Mouse (Mus musculus): ENCODE measurements around the gene Cyp39a1.

Gene Cyp39a1

GRCm38 (mm10) chr17:43667290-43667843 lies at the start of gene Cyp39a1:
Gene Cyp39a1 (plus strand): TSS chr17:43667425.
- TF ChIP-seq GATA4 (IDR thresholded peaks at IDR 0.05; ENCODE audit: insufficient replicate concordance, low read length) = no peak

DNA sequence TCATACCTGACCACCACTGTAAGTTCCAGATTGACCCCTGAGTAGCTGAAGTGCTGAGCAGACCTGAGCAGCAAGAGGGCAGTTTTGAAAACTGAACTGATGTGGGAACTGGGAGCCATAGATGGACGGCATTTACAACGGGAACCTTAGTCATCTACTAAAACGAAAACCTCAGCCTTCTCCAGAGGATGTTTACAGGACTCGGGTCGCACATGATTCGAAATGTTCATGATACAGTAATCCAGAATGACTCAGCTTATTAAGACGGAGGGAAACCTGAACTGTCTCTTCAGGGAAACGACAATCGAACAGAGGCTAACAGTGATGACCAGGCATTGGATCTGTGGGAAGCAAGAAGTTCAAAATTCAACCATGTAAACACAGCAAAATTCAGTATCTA lies 48.1 kb upstream of the Cyp39a1 start:
- no peak for TF ChIP-seq GATA4 (IDR thresholded peaks at IDR 0.05; ENCODE audit: insufficient replicate concordance, low read length)

DNA sequence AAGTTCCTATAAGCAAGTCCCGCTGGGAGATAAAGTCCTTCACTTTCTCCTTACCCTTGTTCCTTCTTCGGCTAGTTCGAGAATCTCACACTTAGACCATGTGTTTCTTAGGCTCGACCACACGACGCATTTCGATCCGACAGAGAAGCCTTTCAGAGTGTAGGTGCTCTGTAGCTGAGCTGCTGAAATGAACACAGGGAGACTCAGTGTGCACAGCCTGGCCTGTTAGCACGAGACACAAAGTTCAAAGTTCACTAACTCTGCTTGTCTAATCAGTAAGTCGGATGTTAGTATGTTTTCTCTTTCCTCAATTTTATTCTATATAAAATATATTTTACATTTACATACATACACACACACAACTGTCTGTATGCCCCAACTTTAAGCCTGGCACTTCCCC lies 45.1 kb upstream of the Cyp39a1 start:
- no peak for TF ChIP-seq GATA4 (IDR thresholded peaks at IDR 0.05; ENCODE audit: insufficient replicate concordance, low read length)

DNA sequence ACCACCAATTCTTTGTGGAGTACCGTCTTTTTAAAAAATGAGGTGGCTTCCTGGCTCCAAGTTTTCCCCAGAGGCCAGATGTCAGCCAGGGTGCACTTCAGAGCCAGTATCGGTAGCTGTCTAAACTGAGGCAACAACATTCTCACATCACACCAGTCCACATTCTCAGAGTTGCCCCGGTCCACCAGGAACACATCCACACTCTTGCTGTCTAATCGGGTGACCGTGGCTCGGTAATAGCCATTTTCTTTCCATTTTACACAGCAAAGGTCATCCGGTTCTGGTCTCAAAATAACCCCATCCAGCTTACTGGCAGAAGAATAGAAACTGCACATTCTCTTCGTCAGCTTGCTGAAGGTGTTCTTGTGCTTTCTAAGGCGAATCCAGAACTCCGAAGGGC lies 39.0 kb upstream of the Cyp39a1 start:
- no peak for TF ChIP-seq GATA4 (IDR thresholded peaks at IDR 0.05; ENCODE audit: insufficient replicate concordance, low read length)

DNA sequence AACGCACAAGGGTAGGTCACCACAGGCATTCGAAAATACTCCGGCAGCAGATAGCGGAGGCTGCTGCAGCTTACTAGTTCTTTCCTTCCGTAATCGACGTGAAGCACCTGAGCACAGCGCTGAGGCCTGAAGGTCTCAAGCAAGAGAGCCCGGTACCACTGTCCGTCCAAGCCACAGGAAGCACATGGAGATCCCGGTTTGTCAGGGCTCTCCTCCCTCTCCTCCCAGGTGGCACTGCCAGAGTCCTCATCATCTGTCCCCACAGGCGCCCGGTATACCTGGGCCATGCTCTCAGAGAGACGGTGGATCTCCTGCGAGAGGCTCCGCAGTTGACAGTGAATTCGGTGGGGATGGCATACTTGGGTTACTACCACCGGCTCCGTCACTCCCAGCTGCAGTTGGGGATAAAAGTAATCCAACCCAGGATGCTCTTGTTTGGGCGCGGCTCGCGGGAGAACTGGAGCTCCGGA lies 38.2 kb upstream of the Cyp39a1 start:
- no peak for TF ChIP-seq GATA4 (IDR thresholded peaks at IDR 0.05; ENCODE audit: insufficient replicate concordance, low read length)

GRCm38 (mm10) chr17:43629496-43630426 lies 37.5 kb upstream of the Cyp39a1 start, which contains the start of gene Tdrd6:
Gene Tdrd6 (minus strand): TSS chr17:43630299.
- no peak for TF ChIP-seq GATA4 (IDR thresholded peaks at IDR 0.05; ENCODE audit: insufficient replicate concordance, low read length)

DNA sequence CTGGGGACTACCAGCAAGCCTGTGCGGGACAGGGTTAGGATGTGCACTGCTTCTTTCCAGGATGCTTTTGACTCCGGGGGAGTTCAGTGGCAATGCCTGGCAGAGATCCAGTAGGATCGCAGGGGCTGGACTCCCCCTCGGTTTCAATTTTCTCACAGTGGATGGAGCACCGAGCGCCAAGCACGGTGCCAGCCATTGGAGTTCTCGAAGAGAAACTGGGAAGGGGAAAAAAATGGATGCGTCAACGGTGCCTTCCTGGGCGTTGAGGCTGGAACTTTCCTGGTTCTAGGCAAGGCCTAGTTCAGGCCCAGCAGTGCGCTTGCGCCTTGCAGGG lies 36.8 kb upstream of the Cyp39a1 start:
- TF ChIP-seq GATA4 (IDR thresholded peaks at IDR 0.05; ENCODE audit: insufficient replicate concordance, low read length) = no peak

GRCm38 (mm10) chr17:43637146-43637545 lies 30.1 kb upstream of the Cyp39a1 start:
- no peak for TF ChIP-seq GATA4 (IDR thresholded peaks at IDR 0.05; ENCODE audit: insufficient replicate concordance, low read length)

DNA sequence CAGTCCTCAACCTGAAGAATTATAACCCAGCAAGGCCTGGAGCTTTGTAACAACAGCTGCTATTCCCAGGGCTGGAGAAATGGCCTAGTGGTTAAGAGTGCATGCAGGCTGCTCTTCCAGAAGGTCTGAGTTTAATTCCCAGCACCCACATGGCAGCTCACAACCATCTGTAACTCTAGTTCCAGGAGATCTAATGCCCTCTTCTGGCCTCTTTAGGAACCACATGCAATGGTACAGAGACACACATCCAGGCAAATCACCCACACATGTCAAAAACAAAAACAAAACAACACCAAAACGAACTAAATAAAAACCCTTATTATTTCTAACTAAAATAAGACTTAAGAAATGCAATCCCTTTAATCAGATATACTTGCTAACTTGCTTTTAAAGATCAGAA lies 26.4 kb upstream of the Cyp39a1 start:
- TF ChIP-seq GATA4 (IDR thresholded peaks at IDR 0.05; ENCODE audit: insufficient replicate concordance, low read length) = no peak

DNA sequence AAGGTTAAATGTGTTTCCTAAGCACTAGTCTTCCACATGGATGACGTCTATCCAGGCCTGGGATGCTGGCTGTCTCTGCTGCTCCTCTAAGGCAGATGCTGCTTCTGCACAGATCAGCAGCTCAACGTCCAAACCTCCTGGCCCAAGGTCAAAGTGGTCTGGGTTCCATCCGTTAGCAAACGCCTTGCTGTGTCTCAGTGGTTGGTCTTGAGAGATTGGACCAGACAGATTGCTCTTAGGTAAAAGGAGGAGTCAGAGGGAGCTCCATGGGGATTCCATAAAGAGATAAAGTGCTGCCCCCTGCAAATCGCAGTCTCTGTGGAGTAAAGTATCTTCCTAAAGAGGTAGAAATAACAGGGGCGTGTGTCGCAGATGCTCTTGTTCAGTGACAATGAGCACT lies 24.0 kb upstream of the Cyp39a1 start:
- TF ChIP-seq GATA4 (IDR thresholded peaks at IDR 0.05; ENCODE audit: insufficient replicate concordance, low read length) = no peak

- peak; percentile 41; the same call in 1 of the 2 replicates for TF ChIP-seq GATA4 (IDR thresholded peaks at IDR 0.05; ENCODE audit: insufficient replicate concordance, low read length)
These were observed 22.9 kb upstream of the Cyp39a1 start for GRCm38 (mm10) chr17:43644375-43644774.

DNA sequence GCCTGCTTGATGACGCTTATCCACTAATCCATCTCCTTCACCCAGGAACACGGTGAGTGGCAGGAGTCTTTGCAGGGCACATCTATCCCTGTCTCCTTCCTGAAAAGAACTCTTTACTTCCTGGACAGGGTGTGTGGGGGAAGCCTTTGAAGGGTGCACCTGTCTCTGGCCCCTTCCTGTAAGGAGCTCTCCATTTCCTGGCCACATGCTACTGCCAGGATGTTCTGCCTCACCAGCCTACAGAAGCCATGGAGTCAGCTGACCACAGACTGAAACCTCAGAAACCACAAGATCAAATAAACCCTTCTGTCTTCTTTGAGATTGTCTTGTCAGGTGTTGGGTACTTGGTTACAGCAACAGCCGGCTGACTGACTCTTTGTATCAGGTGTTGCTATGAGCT lies 22.1 kb upstream of the Cyp39a1 start:
- TF ChIP-seq GATA4 (IDR thresholded peaks at IDR 0.05; ENCODE audit: insufficient replicate concordance, low read length) = no peak

DNA sequence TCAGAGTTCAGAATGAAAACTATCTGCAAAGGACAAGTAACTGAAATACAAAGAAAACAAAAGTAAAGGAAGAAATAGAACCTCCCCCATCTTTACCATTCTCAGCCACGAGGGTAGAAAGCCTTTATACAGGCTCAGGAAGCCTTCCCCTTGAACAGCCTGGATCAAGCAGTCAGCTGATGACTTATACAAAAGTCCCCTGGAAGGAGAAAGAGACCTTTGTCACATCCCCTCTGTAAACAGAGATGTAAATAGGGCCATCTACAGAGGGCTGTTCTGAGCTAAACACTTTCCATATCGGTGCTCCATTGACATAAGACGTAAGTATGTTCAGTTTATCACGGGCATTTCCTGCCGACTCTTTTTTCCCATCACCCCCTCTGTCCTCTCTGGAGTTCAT lies 20.3 kb upstream of the Cyp39a1 start:
- no peak for TF ChIP-seq GATA4 (IDR thresholded peaks at IDR 0.05; ENCODE audit: insufficient replicate concordance, low read length)

DNA sequence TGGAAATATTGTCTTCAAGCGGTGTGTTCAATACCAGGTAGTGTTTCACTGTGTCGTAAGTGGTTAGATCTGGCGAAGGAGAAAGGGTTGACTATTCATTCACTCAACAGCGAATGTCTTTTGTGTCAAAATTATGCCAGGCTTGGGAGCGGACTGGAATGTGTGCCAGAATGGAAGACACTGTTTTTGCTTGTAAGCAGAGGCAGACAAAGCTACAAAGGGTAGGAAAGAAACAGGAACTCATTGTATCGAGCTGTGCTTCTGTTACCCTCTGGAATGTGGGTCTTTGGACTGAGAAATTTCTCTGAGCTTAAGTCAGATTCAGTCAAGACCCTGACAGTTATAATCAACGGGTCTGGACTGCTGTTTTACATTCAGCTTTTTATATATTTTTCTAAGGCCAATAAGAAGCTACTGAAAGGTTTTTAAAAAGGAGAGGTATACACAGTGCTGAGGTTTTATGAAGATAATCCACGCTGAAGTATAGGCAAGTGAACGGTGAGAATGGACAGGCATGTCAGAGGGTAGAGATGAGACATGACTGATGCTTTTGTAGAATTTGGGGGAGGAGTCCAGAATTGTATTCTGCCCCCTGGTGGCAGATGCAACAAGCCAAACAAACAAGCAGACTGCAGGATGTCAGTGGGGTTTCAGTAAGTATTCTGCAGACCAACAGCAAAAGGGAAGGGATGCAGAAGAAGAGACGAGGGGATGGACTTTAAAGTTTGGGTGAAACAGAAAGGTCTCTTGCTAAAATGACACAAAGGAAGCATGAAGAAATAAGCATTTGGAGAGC lies 17.4 kb upstream of the Cyp39a1 start:
- TF ChIP-seq GATA4 (IDR thresholded peaks at IDR 0.05; ENCODE audit: insufficient replicate concordance, low read length) = no peak

DNA sequence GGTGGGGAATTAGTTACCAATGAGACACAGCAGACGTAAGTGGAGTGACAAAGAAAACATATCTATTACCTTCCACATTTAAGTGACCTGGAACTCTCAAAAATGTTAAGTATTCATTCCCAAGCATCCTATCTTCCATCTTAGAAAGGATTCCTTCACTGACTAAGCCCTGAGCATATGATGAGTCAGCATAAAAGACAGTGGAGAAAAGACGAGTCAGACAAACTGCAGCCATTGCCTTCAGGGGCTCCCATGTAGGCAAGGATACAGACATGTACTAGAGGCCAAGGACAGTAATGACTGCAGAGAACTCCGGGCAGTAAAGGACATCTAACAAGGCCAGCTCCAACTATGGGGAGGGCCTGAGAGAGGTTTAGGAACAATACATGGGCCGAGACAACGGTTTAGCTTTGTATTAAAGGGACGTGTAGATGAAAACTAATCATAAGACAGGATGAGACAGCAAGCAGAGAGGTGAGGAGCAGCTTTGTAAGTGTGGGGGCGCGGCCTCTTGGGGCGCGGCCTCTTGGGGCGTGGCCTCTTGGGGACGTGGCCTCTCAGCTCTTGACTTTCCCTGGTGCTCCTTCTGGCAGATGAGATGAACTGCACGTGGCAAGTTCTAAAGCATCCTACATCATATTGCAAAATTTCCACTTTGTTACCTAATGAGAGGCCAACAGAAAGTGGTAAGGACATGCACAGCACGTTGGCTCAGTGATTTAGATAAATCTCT lies 15.7 kb upstream of the Cyp39a1 start:
- no peak for TF ChIP-seq GATA4 (IDR thresholded peaks at IDR 0.05; ENCODE audit: insufficient replicate concordance, low read length)

Data from liver, adult (tissue).